Mouse (Mus musculus) MN1 (cell line): ENCODE measurements around the gene Lrrc4b.
A peak's percentile ranks its signal among the peaks of the same experiment; 100 is the strongest.

Experiments used
- DNase-seq: peaks from one replicate; pipeline ENCODE4 v3.0.0-alpha.2; 2016; ENCODE audit warnings: low spot score

Gene Lrrc4b

GRCm38 (mm10) chr7:44428968-44429521 is at the start of gene Lrrc4b:
Gene Lrrc4b (plus strand): TSS chr7:44429018.
- DNase-seq, result peak; percentile 61

- DNase-seq, result peak; percentile 67
These were observed 46.3 kb upstream of the Lrrc4b start for GRCm38 (mm10) chr7:44382541-44382940.

- DNase-seq, result peak; percentile 74
These were observed 44.7 kb upstream of the Lrrc4b start, which contains the start of gene Syt3 for GRCm38 (mm10) chr7:44383980-44384715. Gene Syt3 (plus strand): TSS chr7:44384102.

- DNase-seq, result no peak
These were observed 44.1 kb upstream of the Lrrc4b start for GRCm38 (mm10) chr7:44384716-44385059.

- DNase-seq, result no peak
These were observed 43.1 kb upstream of the Lrrc4b start, which contains the start of gene 1700008O03Rik for GRCm38 (mm10) chr7:44385720-44386119. Gene 1700008O03Rik (minus strand): TSS chr7:44385820.

- no peak for DNase-seq
These were observed 37.0 kb upstream of the Lrrc4b start for GRCm38 (mm10) chr7:44391831-44392230.

GRCm38 (mm10) chr7:44392341-44392740 is 36.5 kb upstream of the Lrrc4b start:
- no peak for DNase-seq

- DNase-seq, result no peak
These were observed 35.5 kb upstream of the Lrrc4b start for GRCm38 (mm10) chr7:44393284-44393683.

- peak; percentile 89 for DNase-seq
These were observed 30.2 kb upstream of the Lrrc4b start for GRCm38 (mm10) chr7:44398570-44398969.

- DNase-seq, result no peak
These were observed 27.1 kb upstream of the Lrrc4b start for GRCm38 (mm10) chr7:44401673-44402072.

- DNase-seq, result peak; percentile 99
These were observed 23.3 kb upstream of the Lrrc4b start for GRCm38 (mm10) chr7:44405346-44406014.

- DNase-seq, result no peak
These were observed 22.8 kb upstream of the Lrrc4b start for GRCm38 (mm10) chr7:44406015-44406355.

- no peak for DNase-seq
These were observed 17.7 kb upstream of the Lrrc4b start for GRCm38 (mm10) chr7:44411144-44411543.

- DNase-seq, result no peak
These were observed 15.5 kb upstream of the Lrrc4b start for GRCm38 (mm10) chr7:44413307-44413706.

GRCm38 (mm10) chr7:44427666-44428065 is 1.2 kb upstream of the Lrrc4b start:
- no peak for DNase-seq

- DNase-seq, result peak; percentile 32
These were observed 457 bp upstream of the Lrrc4b start for GRCm38 (mm10) chr7:44428171-44428950.

GRCm38 (mm10) chr7:44429534-44430488 is 993 bp downstream of the Lrrc4b start:
- DNase-seq, result no peak

- DNase-seq, result no peak
These were observed 3.7 kb downstream of the Lrrc4b start for GRCm38 (mm10) chr7:44432550-44432949.

- peak; percentile 62 for DNase-seq
These were observed 4.6 kb downstream of the Lrrc4b start for GRCm38 (mm10) chr7:44433371-44433770.

- DNase-seq, result no peak
These were observed 5.3 kb downstream of the Lrrc4b start for GRCm38 (mm10) chr7:44434089-44434488.

- DNase-seq, result no peak
These were observed 7.0 kb downstream of the Lrrc4b start for GRCm38 (mm10) chr7:44435796-44436195.
